Comparison of ENCODE assay signal across 17 mouse cellular contexts in genomic region chr4:33465871-33466270, GRCm38 (mm10).
DNase-seq lines count a peak whose midpoint lies in the region; ATAC-seq and TF ChIP-seq lines count a peak whose summit lies in the region.
"Had no signal": no experiment of that assay in that cellular context is flagged by ENCODE, and none has a peak within 500 bp of the region (broad histone marks: within the 10 kb centered on the region; RNA-seq: fewer than 3 reads in every experiment).

No protein-coding gene starts in this region.

- peak; percentile 87 for DNase-seq in heart, adult 11 months
- DNase-seq in heart, postnatal 36 days: no peak
- peak; percentile 36 for DNase-seq in spleen, adult 12 weeks (ENCODE audit: low spot score)
- DNase-seq in spleen, postnatal 14 days (ENCODE audit: low spot score in 2 of 2): no peak
- DNase-seq in right cerebral cortex, postnatal 36 days (ENCODE audit: low spot score in 2 of 2): no peak
- no peak for DNase-seq in left cerebral cortex, adult 2 months (ENCODE audit: extremely low spot score in 1 of 2, low spot score in 2 of 2)
- DNase-seq: B cell, adult 2 months; cerebellum, adult 9-10 months; gastrocnemius, postnatal 10 days; kidney, postnatal 36 days; thymus, postnatal 14 days had no signal

- peak overlapping the region; percentile 41; the same call in 1 of the 2 replicates for H3K9ac ChIP-seq in liver, embryonic 15.5 days
- H3K9ac ChIP-seq in stomach, embryonic 14.5 days (replicated peaks; ENCODE audit: low read depth, low read length): no peak overlapping the region
- H3K9ac ChIP-seq: forebrain, embryonic 13.5 days; limb, embryonic 15.5 days; midbrain, embryonic 12.5 days had no signal

- H3K36me3 ChIP-seq in liver, embryonic 15.5 days (replicated peaks): 0 out of 2 replicates have a peak, but pooled peaks cover 4% of the 10 kb centered on the region
- H3K36me3 ChIP-seq in stomach, embryonic 14.5 days (ENCODE audit: control insufficient read depth, insufficient read depth, low read length): peaks cover 4% of the 10 kb centered on the region; the same call in 1 of the 2 replicates
- H3K36me3 ChIP-seq: limb, embryonic 15.5 days had no signal

- peak overlapping the region; percentile 22; the same call in 1 of the 2 replicates for H3K4me3 ChIP-seq in liver, embryonic 15.5 days (replicated peaks)
- H3K4me3 ChIP-seq in stomach, embryonic 14.5 days (ENCODE audit: low read depth, low read length): no peak overlapping the region
- no peak overlapping the region for H3K4me3 ChIP-seq in left cerebral cortex, adult 2 months
- H3K4me3 ChIP-seq: embryonic facial prominence, embryonic 10.5 days; forebrain, embryonic 13.5 days; limb, embryonic 15.5 days; midbrain, embryonic 12.5 days had no signal

- H3K27ac ChIP-seq in liver, embryonic 15.5 days (replicated peaks): peak overlapping the region; percentile 98
- no peak overlapping the region for H3K27ac ChIP-seq in stomach, embryonic 14.5 days (ENCODE audit: low read length)
- no peak overlapping the region for H3K27ac ChIP-seq in left cerebral cortex, adult 2 months
- H3K27ac ChIP-seq: embryonic facial prominence, embryonic 10.5 days; forebrain, embryonic 13.5 days; limb, embryonic 15.5 days; midbrain, embryonic 12.5 days had no signal

- WGBS in liver, embryonic 15.5 days (ENCODE audit: insufficient replicate concordance): 71% methylated on average over 3 of the region's 3 CpGs
- WGBS in stomach, embryonic 14.5 days: 86% methylated on average over 3 of the region's 3 CpGs

- ATAC-seq in liver, embryonic 15.5 days (ENCODE audit: insufficient read depth): 0 out of 2 replicates have a peak, but pooled peaks have one; percentile 9
- 0 out of 2 replicates have a peak, but pooled peaks have one; percentile 49 for ATAC-seq in stomach, embryonic 14.5 days (ENCODE audit: insufficient number of reproducible peaks, insufficient read depth, low FRiP score, low read depth)
- ATAC-seq: forebrain, embryonic 13.5 days had no signal

- H3K4me2 ChIP-seq in liver, embryonic 15.5 days: peak overlapping the region; percentile 54
- H3K4me2 ChIP-seq in stomach, embryonic 14.5 days (replicated peaks; ENCODE audit: low read depth, low read length): no peak overlapping the region
- H3K4me2 ChIP-seq: forebrain, embryonic 13.5 days; limb, embryonic 15.5 days; midbrain, embryonic 12.5 days had no signal

- no peak for TF ChIP-seq CTCF in left cerebral cortex, adult 2 months (IDR thresholded peaks at IDR 0.05)

- no peaks in the 10 kb centered on the region for H3K9me3 ChIP-seq in liver, embryonic 15.5 days (replicated peaks)
- no peaks in the 10 kb centered on the region for H3K9me3 ChIP-seq in stomach, embryonic 14.5 days (ENCODE audit: control insufficient read depth, low read depth, low read length)
- H3K9me3 ChIP-seq: embryonic facial prominence, embryonic 10.5 days; forebrain, embryonic 13.5 days; limb, embryonic 15.5 days; midbrain, embryonic 12.5 days had no signal

- no peaks in the 10 kb centered on the region for H3K27me3 ChIP-seq in liver, embryonic 15.5 days
- no peaks in the 10 kb centered on the region for H3K27me3 ChIP-seq in stomach, embryonic 14.5 days (ENCODE audit: control insufficient read depth, insufficient read depth, low read length)
- H3K27me3 ChIP-seq: forebrain, embryonic 13.5 days; limb, embryonic 15.5 days; midbrain, embryonic 12.5 days had no signal

- H3K4me1 ChIP-seq in liver, embryonic 15.5 days (replicated peaks): peaks cover 57% of the 10 kb centered on the region
- H3K4me1 ChIP-seq in stomach, embryonic 14.5 days (ENCODE audit: control insufficient read depth, insufficient read depth, low read length): no peaks in the 10 kb centered on the region
- H3K4me1 ChIP-seq: embryonic facial prominence, embryonic 10.5 days; forebrain, embryonic 13.5 days; limb, embryonic 15.5 days; midbrain, embryonic 12.5 days had no signal

- intact Hi-C loops in heart, postnatal 36 days (cut with DNase I): no loop called here
- intact Hi-C loops in left cerebral cortex, adult 2 months (cut with DNase I): no loop called here

Comparison
In these comparisons a context has a peak if more than half of its experiments do, and no peak if none do; other contexts are left out.
1. DNase-seq: peak in heart, adult 11 months (single experiment) and spleen, adult 12 weeks (single experiment); none in heart, postnatal 36 days (0 of 2), spleen, postnatal 14 days (0 of 2), right cerebral cortex, postnatal 36 days (0 of 2) and left cerebral cortex, adult 2 months (0 of 2).